Mouse (Mus musculus) heart, postnatal 4 days (tissue): ENCODE data around the gene Hemk1. TPM values are rescaled to one million over a fixed set of nuclear protein-coding genes. Genes with fewer than 3 reads are reported as not detected.

Source experiments
- DNase-seq: peaks from one replicate; pipeline ENCODE4 v3.0.0; 2021
- total RNA-seq, 2 experiments: library from RNA; stranded (reverse); gene quantifications; 2 replicates each; pipeline ENCODE4 v1.2.3; 2021

Gene Hemk1
- total RNA-seq, 2 experiments from 2014 or later = 13.0 to 15.0 TPM

DNA sequence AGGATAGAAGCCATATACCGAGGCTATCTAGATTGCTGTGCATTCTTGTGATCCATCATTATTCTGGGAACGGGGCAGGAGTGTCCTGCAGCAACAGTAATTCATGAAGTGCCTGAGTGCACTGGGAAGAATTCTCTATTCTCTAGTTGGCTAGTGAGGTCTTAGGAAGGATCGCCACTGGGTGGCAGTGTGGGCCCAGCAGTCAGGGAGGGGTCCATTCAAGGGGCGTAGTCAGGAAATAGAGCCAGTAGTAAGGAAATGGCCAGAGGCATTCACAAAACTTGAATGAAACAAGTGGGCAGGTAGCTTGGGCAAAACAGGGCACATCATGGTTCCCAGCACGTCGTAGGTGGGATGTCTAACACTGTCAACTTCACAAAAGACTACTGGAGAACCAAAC, 43.9 kb downstream of the Hemk1 start:
- DNase-seq = peak; percentile 93

GRCm38 (mm10) chr9:107290897-107291296, 47.3 kb downstream of the Hemk1 start:
- peak; percentile 94 for DNase-seq

DNA sequence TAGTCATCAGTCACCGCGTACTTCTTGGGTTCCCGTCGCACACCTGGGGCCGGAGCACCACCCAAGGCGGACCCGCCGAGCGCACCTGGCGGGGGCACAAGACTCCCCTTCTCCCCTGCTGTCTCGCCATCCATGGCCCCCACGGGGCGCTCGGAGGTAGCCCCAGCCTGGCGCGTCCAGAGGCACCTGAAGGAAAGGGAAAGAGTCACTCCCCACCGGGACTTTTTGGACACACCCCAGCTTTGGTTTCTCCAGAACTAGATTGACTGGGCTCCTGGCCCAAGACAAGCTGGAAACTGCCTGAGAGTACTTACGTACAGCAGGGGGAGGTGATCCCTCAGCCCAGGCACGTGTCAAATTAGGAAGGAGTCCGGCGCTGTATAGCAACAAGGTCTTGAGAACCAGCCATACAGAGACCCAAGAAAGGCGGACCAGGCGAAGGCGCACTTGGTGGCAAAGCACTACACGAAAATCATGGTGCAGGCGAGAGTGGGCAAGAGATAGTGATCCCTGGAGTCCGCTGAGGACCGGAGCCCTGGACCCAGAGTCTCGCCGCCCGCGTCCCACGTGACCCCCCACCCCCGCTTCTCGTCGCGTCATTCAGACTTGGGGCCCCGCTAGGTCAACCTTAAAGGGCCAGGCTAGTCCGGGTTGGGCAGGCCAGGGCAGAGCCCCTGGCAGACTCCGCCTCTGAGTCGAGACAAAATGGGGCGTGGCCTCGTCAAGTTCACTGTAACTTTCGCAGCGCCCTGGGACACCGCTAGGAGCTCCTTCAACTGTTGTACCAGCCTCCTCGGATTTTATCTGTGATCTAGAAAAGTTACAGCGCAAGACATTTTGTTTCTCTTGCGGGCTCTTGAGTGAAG, 48.7 kb downstream of the Hemk1 start, which contains the start of gene Mapkapk3:
Gene Mapkapk3, minus strand, starts transcription at position 667 of the 866 bp plus-strand sequence.
- peak; percentile 92 for DNase-seq

DNA sequence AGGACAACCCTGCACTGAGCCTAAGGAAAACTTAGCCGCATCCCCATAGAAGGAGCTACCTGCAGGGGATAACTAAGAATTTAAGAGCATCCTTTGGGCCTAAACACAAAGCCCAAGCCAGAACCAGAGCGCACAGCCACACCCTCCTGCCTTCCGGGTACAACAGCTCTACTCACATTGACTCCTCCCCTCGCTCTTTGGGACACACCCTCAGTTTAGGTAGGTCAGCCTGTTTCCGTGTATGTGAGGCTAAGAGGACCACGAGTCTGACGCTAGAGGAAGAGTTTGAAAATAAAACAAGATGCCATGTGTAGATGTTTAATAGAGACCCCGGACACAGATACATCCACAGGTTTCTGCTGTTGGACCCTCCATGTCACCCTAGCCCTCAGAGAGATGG, 49.4 kb downstream of the Hemk1 start:
- DNase-seq = no peak

- DNase-seq = no peak
These were observed 50.0 kb downstream of the Hemk1 start for GRCm38 (mm10) chr9:107288105-107288650.

DNA sequence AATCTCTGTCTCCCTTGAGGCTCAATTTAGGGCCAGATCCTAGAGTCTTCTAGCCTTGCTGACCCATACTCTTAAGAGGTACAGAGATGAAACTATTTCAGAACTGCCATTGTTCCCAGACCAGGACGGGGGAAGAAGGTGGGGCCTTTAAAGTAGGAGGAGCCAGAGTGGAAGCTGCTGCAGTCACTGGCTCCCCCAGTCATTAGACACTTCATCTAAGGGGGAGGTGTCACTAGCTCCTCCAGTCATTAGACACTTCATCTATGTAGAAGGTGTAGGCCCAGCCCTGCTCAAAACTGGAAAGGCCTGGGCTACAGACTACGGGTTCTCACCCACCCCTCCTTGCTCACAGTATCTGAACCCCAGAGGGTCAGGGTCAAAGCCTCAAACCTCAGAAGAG, 50.9 kb downstream of the Hemk1 start:
- no peak for DNase-seq

DNA sequence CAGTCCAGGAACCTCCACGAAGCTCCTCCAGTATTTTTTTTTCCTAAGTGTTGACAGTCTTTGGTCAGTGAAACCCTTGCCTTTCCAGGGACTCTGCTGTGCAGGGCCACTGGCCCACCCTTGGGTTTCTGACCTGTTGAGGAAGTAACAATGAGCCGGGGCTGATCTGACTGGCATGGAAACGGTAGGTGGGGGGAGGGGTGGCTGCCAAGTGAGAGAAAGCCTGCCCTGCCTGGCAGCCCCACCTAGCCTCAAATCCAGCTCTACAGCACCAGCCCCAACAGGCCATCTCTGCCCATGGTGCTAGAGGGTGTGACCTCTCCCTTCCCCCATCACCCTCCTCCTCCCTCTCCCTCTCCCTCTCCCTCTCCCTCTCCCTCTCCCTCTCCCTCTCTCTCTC, 53.1 kb downstream of the Hemk1 start:
- DNase-seq = peak; percentile 38

DNA sequence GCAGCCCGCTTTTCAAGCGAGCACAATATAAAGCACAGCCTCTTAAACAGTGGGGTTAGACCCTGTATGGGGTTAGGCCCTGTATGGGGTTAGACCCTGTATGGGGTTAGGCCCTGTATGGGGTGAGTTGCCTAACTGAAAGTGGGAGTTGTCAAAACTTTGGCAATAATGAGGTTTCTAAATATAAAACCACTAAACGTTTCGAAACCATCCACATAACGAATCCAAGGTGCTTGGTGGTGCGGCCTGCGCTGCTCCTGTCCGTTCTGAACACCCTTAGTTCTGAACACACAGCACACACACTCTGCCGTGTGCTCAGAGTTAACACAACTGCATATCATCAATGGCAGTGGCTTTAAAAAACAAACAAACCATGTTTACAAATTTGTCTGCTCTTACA, 55.2 kb downstream of the Hemk1 start:
- DNase-seq = no peak

DNA sequence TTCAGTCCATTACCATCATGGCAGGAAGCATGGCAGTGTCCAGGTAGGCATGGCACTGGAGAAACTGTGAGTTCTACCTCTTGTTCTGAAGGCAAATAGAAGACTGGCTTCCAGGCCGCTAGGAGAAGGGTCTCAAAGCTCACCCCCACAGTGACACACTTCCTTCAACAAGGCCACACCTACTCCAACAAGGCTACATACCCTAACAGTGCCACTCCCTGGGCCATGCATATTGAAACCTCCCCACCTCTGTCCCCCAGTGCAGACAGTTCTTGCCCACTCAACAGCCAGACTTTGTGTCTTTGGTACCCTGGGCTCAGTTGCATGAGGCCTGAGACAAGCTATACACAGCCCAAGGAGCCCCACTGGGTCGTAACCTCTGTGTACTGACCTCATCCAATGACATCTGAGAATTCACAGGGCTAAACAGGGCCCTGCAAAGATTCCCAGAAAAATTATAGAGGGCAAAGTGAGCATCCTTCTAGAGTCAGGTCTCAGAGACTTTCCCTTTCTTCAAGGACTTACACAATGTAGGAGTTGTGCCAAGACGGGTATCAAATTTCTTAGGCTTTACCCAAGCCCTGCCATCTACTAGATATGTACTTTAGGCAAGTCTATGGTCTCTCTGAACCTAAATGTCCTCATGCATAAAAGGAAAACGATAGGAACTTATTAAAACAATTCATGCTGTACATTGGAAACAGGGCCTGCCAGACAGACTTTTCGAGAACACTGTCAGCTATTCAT, 56.7 kb downstream of the Hemk1 start:
- no peak for DNase-seq

GRCm38 (mm10) chr9:107280322-107281027, 57.7 kb downstream of the Hemk1 start:
- DNase-seq = no peak

DNA sequence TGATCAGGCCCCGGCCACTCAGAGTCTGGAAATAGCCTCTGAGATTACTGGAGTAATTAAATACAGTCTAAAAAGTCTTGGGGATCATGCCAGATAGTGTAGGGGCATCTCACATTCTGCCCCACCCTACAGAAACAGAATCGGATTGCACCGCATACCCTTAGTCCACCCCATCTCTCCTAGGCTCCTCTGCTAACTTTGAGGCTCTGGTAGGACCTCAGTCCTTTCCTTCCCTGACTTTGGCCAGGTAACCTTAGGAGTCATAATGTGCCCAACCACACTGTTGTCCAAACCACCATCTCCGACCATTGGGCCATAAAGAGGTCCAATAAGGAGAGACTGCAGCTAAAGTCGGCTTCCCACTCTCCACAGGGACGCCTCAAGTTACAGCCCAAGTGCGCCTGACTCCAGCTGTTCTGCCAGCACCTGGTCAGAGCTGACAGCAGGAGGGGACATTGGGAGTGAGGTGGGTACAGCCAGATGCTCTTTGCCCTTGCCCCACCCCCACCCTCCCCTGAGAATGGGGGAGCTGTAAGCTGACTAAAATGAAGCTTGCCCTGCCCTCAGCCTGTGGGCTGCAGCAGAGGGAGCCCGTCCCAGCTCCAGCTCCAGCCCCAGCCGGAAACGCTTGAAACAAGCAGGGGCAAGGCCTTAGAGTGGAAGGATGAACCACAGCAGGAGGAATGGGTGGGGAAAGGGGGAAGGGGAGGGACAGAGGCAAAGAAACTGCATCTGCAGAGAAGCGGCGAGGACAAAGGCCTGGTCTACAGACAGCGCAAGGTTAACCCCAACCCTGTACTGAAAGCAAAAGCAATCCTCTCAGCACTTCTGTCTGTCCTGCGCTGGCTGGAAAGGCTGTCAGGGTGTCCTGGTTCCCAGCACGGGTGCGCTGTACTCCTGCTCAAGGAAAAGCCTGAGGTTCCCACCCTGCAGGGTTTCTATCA, 58.5 kb downstream of the Hemk1 start:
- peak; percentile 40 for DNase-seq

DNA sequence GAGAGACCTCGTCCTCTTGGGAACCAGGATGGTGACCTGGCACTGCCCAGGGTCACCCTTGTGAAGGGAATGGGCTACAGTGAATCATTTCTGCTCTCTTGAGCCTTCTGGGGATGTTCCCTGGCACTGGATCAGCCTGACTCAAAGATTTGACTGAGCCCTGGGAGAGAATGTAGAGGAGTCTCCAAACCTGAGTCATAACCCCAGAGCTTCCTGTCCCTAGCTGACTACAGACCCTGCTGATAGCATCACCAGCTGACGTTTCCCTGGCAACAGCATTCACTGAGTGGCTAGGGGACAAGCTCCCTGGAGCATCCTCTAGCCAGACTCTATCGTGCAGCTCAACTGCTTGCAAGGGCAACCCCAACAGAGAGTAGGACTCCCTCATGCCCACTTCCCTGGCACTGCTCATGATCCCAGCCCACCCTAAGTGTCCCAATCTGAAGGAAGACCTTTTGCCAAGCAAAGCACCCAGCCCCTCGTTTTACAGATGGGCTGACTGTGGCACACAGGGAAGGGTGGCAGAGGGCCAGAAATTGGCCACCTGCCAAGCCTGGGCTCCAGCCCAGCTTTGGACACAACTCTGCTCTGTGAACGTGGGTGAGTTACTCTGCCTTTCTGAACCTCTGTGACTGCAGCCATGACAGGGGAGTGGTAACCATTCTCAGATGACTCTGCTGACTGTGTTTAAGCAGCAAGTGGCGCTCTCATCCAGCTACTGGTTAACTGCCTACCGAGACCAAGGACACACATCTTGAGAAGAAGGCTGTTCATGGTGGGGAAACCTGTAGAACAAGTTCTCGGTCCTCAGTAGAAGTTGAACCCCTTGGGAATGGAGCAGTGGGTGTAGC, 59.4 kb downstream of the Hemk1 start:
- peak; percentile 58 for DNase-seq

DNA sequence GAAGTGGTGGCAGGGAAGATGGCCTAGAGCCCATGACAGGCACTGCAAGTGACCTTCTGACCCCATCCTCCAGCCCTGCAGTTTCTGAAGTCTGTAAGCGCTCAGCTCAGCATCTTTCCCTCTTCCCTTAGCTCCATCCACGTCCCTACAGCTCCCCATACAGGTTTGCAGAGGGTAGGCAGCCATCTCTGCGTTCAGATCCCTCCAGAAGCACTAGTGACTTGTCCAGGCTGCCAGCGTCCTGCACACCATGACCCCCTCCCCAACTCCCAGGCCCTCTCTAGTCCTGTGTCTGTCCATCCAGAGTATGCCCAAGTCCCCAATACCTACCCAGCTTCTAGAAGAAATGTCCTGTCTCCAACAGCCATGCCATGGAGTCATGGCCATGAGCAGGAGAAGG, 60.0 kb downstream of the Hemk1 start:
- no peak for DNase-seq

GRCm38 (mm10) chr9:107277603-107278002, 60.5 kb downstream of the Hemk1 start:
- no peak for DNase-seq

Other genes with a start within 250 kb of the Hemk1 start
- gene Dock3, start 106.4 kb downstream of the Hemk1 start, total RNA-seq = 1 to 10 TPM; 1.3 to 1.5 TPM
- gene Mapkapk3, start 48.5 kb downstream of the Hemk1 start, total RNA-seq = 10 to 100 TPM; 18.3 to 18.9 TPM
- gene Cish, start 42.3 kb downstream of the Hemk1 start, total RNA-seq = 100 to 1,000 TPM; 146 to 176 TPM
- 1 to 10 TPM; 4.6 to 5.8 TPM for gene 6430571L13Rik, start 2.3 kb upstream of the Hemk1 start, total RNA-seq
- 10 to 100 TPM; 21.2 to 23.1 TPM for gene Cacna2d2, start 61.3 kb upstream of the Hemk1 start, total RNA-seq
- gene Tmem115, start 195.6 kb upstream of the Hemk1 start, total RNA-seq = 10 to 100 TPM; 22.1 to 22.8 TPM
- gene Cyb561d2, start 203.8 kb upstream of the Hemk1 start, total RNA-seq = 1 to 10 TPM; 6.6 to 7.2 TPM
- 10 to 100 TPM; 12.0 TPM for gene Nprl2, start 203.9 kb upstream of the Hemk1 start, total RNA-seq
- under 1 TPM; 0.26 to 0.32 TPM for gene Zmynd10, start 208.9 kb upstream of the Hemk1 start, total RNA-seq
- 10 to 100 TPM; 38.8 to 39.4 TPM for gene Rassf1, start 213.2 kb upstream of the Hemk1 start, total RNA-seq
- 10 to 100 TPM; 22.3 to 24.0 TPM for gene Tusc2, start 224.9 kb upstream of the Hemk1 start, total RNA-seq
- gene Hyal2, start 229.6 kb upstream of the Hemk1 start, total RNA-seq = 10 to 100 TPM; 43.4 to 49.7 TPM
- gene Hyal1, start 238.6 kb upstream of the Hemk1 start, total RNA-seq = 1 to 10 TPM; 3.4 to 4.7 TPM
- 10 to 100 TPM; 12.2 to 12.4 TPM for gene Naa80, start 240.5 kb upstream of the Hemk1 start, total RNA-seq
- gene Hyal3, start 242.5 kb upstream of the Hemk1 start, total RNA-seq = 1 to 10 TPM in 1 of 2 experiments, under 1 TPM in 1; 0.74 to 1.1 TPM
- gene Ifrd2, start 249.3 kb upstream of the Hemk1 start, total RNA-seq = 10 to 100 TPM; 41.6 to 44.4 TPM